Mouse (Mus musculus) small intestine, adult 2 months (tissue): ENCODE measurements around the gene Ccdc159. TPM values are rescaled to one million over a fixed set of nuclear protein-coding genes. Genes with fewer than 3 reads are reported as not detected.

Experiments
- H3K27ac ChIP-seq: fragments of 200-500 bp; 2 replicates; pipeline ENCODE4 v1.5.1; 2012; ENCODE audit warnings: low read depth, low read length, control low read depth, inconsistent platforms; ENCODE audit not compliant: insufficient read depth
- H3K27me3 ChIP-seq: fragments of 200-500 bp; 2 replicates; pipeline ENCODE4 v1.6.1; 2012; ENCODE audit warnings: mild to moderate bottlenecking, moderate library complexity, low read length, inconsistent platforms; ENCODE audit not compliant: control insufficient read depth, insufficient read depth
- H3K36me3 ChIP-seq: fragments of 200-500 bp; 2 replicates; pipeline ENCODE4 v1.6.1; 2012; ENCODE audit warnings: mild to moderate bottlenecking, low read length, control low read depth, inconsistent platforms; ENCODE audit not compliant: control insufficient read depth, insufficient read depth
- H3K4me1 ChIP-seq: fragments of 200-500 bp; 2 replicates; pipeline ENCODE4 v1.6.1; 2012; ENCODE audit warnings: low read length, inconsistent platforms, mixed read lengths; ENCODE audit not compliant: control insufficient read depth, insufficient read depth, insufficient read length
- H3K4me3 ChIP-seq: fragments of 200-500 bp; 2 replicates; pipeline ENCODE4 v1.5.1; 2012; ENCODE audit warnings: low read depth, mild to moderate bottlenecking, control low read depth, inconsistent platforms, low read length, moderate library complexity
- CTCF ChIP-seq: fragments of 200-500 bp; IDR thresholded peaks from 2 replicates; pipeline ENCODE4 v1.5.1; 2012; ENCODE audit warnings: low read depth, mild to moderate bottlenecking, control low read depth, inconsistent platforms, low read length, moderate library complexity, mixed read lengths; ENCODE audit not compliant: insufficient replicate concordance, insufficient read length; ENCODE audit errors: extremely low read depth
- POLR2A ChIP-seq: fragments of 200-500 bp; IDR thresholded peaks from 2 replicates; pipeline ENCODE4 v1.6.1; 2012; ENCODE audit warnings: low read depth, mild to moderate bottlenecking, control low read depth, inconsistent platforms, low read length, moderate library complexity
- WGBS: fragments of 180-500 bp; shearing (Covaris S2); methylation state at CpG from one replicate; pipeline ENCODE4 v1.1.7; 2018; 5-methylcytosine and 5-hydroxymethylcytosine counted together
- polyA plus RNA-seq: library from polyadenylated mRNA; depleted of rRNA; stranded (reverse); fragments of >200 nt; gene quantifications from 2 replicates; pipeline ENCODE4 v1.2.3, GENCODE M21; 2012

Gene Ccdc159
- polyA plus RNA-seq, 1 experiment = 0.71 TPM

DNA sequence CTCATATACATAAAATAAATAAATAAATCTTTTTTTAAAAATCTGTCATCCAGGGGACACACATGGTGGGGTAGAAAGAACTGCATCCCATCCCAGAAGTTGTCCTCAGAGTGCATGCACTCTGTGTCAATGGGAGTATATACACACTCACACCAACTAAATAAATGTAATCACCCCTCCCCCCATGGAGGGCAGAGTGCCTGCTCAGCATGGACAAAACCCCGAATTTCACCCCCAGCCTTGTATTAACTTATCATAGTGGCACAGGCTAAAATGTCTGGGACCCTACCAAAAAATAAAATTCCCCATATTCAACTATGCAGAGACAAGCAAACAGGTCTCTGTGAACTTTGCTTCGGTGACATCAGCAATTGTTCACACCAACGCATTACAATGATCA is 27.4 kb downstream of the Ccdc159 start:
- Histone ChIP-seq H3K27me3 (no peaks in the 10 kb centered on the region), H3K36me3 (no peaks in the 10 kb centered on the region), H3K4me1 (0 out of 2 replicates have a peak, but pooled peaks cover 3% of the 10 kb centered on the region), H3K4me3 (no peak overlapping the region), H3K27ac (no peak overlapping the region)
- no peak for TF ChIP-seq POLR2A
- TF ChIP-seq CTCF = no peak
- WGBS = 47% methylated on average over 3 of the region's 3 CpGs

DNA sequence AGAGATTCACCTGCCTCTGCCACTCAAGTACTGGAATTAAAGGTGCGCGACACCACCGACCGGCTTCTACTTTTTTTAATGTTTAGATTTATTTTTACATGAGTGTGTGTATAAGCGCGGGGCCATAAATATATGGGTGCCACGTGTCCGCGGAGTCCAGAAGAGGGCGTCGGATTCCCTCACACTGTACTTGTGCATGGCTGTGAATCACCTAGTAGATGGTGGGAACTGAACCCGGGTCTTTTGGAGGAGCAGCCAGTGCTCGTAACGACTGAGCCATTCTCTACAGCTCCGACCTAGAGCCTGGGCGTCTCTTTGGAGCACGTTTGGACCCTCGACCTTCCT is 27.9 kb downstream of the Ccdc159 start:
- under 1% methylated on average over 18 of the region's 18 CpGs for WGBS
- H3K4me1 ChIP-seq = 0 out of 2 replicates have a peak, but pooled peaks cover 3% of the 10 kb centered on the region
- no peaks in the 10 kb centered on the region for H3K27me3 ChIP-seq
- peak overlapping the region; percentile 73 for H3K4me3 ChIP-seq
- peak overlapping the region; percentile 82 for H3K27ac ChIP-seq
- TF ChIP-seq CTCF = peak; percentile 25; the same call in 1 of the 2 replicates
- no peak for TF ChIP-seq POLR2A
- H3K36me3 ChIP-seq = no peaks in the 10 kb centered on the region

DNA sequence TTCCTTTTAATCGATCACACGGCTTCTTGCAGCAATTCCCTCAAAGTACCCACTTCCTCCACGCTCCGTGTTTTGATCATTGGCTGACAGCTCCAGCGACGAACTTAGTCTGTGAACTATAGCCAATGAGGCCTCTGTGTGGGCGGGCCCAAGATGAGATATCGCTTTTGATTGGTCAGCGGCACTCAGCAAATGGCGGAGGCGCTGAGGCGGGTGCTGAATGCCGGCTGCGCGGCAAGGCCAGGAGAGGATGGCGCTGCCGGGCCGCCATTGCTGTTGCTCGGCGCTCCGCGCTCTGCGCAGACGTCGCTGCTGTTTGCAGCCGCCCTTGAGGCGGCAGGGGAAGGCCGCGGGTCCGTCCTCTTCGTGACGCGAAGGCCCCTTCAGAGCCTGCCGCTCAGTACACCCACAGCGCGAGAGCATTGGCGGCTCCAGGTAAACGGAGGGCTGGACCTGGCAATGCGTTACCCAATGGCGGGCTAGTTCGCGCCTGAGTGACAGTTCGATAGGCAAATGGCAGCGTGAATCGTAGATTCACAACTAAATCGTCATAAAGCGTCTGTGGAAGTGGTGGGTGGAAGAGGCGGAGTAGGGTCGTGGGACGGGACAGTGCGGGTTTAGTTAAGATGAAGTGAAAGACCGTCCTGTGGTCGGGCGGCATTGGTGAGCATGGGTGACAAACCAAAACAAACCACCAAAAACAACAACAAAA is 28.5 kb downstream of the Ccdc159 start, which contains the start of gene Swsap1:
Swsap1 (plus strand) TSS at position 186 of the 712 bp plus-strand sequence.
- 0 out of 2 replicates have a peak, but pooled peaks cover 3% of the 10 kb centered on the region for H3K4me1 ChIP-seq
- H3K36me3 ChIP-seq = no peaks in the 10 kb centered on the region
- under 1% methylated on average over 54 of the region's 54 CpGs for WGBS
- H3K4me3 ChIP-seq = peak within 1 kb of the TSS; percentile 73
- peaks cover 2% of the 10 kb centered on the region; the same call in 1 of the 2 replicates for H3K27me3 ChIP-seq
- H3K27ac ChIP-seq = peak within 1 kb of the TSS; percentile 92
- TF ChIP-seq CTCF (no peak), POLR2A (peak; percentile 38; the same call in 1 of the 2 replicates)

DNA sequence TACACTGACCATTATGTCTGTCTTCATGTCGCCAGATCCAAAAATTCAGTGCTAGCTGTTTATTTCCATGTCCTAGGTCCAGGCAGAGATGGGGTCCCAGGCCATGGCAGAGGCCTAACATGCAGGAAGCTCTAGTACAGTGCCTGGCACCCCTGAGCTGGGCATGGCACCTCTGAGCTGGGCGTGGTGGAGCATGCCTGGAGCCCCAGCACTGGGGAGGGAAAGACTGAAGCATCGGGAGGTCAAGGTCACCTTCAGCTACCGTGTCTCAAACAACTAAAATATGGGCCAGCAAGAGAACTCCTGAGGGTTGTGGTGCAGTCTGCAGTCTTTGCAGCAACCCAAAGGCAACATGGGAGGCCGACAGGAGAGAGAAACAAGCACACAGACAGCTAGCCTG is 31.1 kb downstream of the Ccdc159 start:
- no peak overlapping the region for H3K27ac ChIP-seq
- no peak overlapping the region for H3K4me3 ChIP-seq
- no peaks in the 10 kb centered on the region for H3K36me3 ChIP-seq
- peaks cover 28% of the 10 kb centered on the region for H3K27me3 ChIP-seq
- peaks cover 17% of the 10 kb centered on the region for H3K4me1 ChIP-seq
- TF ChIP-seq CTCF (no peak), POLR2A (no peak)
- WGBS = 63% methylated on average over 5 of the region's 5 CpGs

DNA sequence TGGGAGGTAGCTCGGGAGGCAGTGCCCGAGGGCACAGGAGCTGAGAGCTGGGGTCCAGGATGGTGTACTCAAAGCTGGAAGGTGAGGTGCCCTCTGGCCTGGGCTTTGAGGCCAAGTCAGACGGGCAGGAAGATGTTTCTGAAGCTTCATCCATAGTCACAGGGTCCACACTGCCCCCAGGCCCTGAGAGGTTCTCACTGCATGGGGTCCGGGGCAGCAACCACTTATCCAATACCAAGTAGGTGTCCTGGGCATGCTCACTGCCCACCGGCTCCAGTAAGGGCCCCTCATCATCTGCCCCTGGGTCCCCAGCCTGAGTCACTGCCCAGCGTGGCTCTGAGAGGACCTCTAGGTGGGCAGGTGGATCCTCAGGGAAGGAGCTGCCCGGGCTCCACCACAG is 32.0 kb downstream of the Ccdc159 start:
- WGBS = 92% methylated on average over 7 of the region's 7 CpGs
- Histone ChIP-seq H3K4me1 (peaks cover 17% of the 10 kb centered on the region), H3K4me3 (no peak overlapping the region), H3K27ac (no peak overlapping the region), H3K36me3 (no peaks in the 10 kb centered on the region), H3K27me3 (peaks cover 29% of the 10 kb centered on the region)
- no peak for TF ChIP-seq POLR2A
- no peak for TF ChIP-seq CTCF

DNA sequence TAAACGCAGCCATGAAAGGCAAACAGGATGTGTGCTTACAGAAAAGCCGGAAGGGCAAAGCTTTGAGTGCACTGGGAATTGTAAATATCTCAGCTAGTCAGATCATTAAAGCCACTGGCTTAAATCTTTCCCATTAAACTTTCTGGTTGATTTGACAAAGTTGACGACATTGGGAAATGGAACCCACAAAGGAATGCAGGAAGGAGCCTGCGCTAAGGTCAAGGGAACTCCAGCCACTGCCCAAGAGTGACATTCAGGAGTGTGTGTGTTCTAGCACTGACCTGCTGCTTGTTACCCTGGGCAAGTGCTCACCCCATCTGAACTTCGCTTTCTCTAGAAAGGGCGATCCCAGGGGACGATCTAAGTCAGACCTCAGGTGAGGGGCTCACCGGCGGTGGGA is 32.9 kb downstream of the Ccdc159 start:
- H3K4me3 ChIP-seq = no peak overlapping the region
- peaks cover 17% of the 10 kb centered on the region for H3K4me1 ChIP-seq
- WGBS = 66% methylated on average over 9 of the region's 9 CpGs
- H3K36me3 ChIP-seq = no peaks in the 10 kb centered on the region
- TF ChIP-seq POLR2A (no peak), CTCF (no peak)
- no peak overlapping the region for H3K27ac ChIP-seq
- H3K27me3 ChIP-seq = peaks cover 29% of the 10 kb centered on the region

DNA sequence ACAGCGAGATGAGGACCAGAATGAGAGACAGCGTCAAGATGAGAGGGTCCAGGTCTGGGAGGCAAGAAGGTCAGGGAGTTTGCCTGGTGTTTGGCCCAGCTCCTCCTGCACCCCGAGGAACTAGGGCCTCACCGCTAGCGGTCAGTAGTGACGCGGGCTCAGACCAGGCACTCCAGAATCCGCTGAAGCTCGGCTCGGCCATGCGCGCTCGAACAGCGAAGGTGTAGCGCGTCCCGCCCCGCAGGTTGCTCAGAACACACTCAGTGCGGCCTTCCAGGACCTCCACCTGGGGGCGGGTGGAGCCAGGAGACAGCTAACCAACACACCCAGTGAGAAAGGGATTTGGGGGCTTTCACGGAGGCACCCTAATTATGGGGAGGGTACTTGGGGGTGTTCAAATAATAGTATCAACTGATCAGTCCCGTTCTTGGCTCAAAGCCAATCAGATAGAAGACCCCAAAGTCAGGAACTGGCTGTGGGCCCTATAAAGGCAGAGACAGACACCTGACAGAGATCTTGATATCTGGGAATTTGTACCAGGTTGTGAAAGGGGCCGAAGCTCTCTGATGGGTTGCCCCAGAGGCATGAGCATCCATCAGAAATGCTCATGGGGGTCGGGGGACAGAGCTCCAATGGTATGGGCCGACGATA is 33.4 kb downstream of the Ccdc159 start:
- WGBS = 25% methylated on average over 26 of the region's 26 CpGs
- Histone ChIP-seq H3K27me3 (peaks cover 29% of the 10 kb centered on the region), H3K36me3 (no peaks in the 10 kb centered on the region), H3K4me1 (peaks cover 17% of the 10 kb centered on the region), H3K27ac (no peak overlapping the region), H3K4me3 (no peak overlapping the region)
- no peak for TF ChIP-seq POLR2A
- TF ChIP-seq CTCF = no peak
